Mouse (Mus musculus): ENCODE results near the gene Mpv17l2. TPM values are rescaled to one million over a fixed set of nuclear protein-coding genes. Genes with fewer than 3 reads are reported as not detected.

Gene Mpv17l2
- polyA plus RNA-seq, 1 experiment from 2014 or later: 35.7 TPM

GRCm38 (mm10) chr8:70772075-70772474, 11.3 kb upstream of the Mpv17l2 start:
- peaks cover 35% of the 10 kb centered on the region for H3K36me3 ChIP-seq (ENCODE audit: control insufficient read depth, insufficient read depth, low read length)

DNA sequence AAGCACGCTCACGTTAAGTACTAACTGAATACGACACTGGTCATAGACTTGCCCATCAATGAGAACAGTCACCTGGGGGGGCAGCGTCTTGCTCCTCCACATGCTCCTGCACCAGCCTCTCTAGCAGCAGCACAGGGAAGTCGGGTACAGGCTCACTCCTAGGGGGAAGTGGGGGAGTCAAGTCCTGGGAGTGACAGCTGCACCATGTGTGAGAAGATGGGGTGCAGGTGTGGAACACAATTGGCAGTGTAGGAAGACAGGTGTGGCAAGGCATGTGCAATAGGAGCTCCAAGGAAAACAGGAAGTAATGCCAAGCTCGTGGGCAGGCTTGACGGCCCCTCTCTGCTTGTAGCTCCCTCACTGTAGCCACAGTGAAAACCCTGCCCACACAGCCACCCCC, 10.5 kb upstream of the Mpv17l2 start:
- Histone ChIP-seq H3K9me3 (replicated peaks; ENCODE audit: control insufficient read depth, low read length, poor library complexity, severe bottlenecking) (no peaks in the 10 kb centered on the region), H3K27ac (ENCODE audit: low read length) (no peak overlapping the region), H3K9ac (ENCODE audit: low read depth, low read length) (no peak overlapping the region), H3K4me1 (ENCODE audit: control insufficient read depth, insufficient read depth, low read length) (peaks cover 36% of the 10 kb centered on the region), H3K4me2 (ENCODE audit: low read length) (no peak overlapping the region), H3K4me3 (ENCODE audit: low read depth, low read length) (no peak overlapping the region), H3K27me3 (ENCODE audit: control insufficient read depth, insufficient read depth, low read depth, low read length) (peaks cover 4% of the 10 kb centered on the region), H3K36me3 (ENCODE audit: control insufficient read depth, insufficient read depth, low read length) (peaks cover 35% of the 10 kb centered on the region)
- no peak for ATAC-seq
- 92% methylated on average over 7 of the region's 7 CpGs for WGBS

More at GRCm38 (mm10) chr8:70772075-70772474, 11.3 kb upstream of the Mpv17l2 start:
- Histone ChIP-seq H3K9ac (ENCODE audit: low read depth, low read length) (no peak overlapping the region), H3K4me3 (ENCODE audit: low read depth, low read length) (no peak overlapping the region), H3K4me2 (ENCODE audit: low read length) (no peak overlapping the region), H3K4me1 (ENCODE audit: control insufficient read depth, insufficient read depth, low read length) (peaks cover 30% of the 10 kb centered on the region), H3K9me3 (replicated peaks; ENCODE audit: control insufficient read depth, low read length, poor library complexity, severe bottlenecking) (no peaks in the 10 kb centered on the region), H3K27me3 (ENCODE audit: control insufficient read depth, insufficient read depth, low read depth, low read length) (peaks cover 4% of the 10 kb centered on the region), H3K27ac (ENCODE audit: low read length) (no peak overlapping the region)
- ATAC-seq: no peak
- 93% methylated on average over 13 of the region's 13 CpGs for WGBS

GRCm38 (mm10) chr8:70770748-70771147, 10.0 kb upstream of the Mpv17l2 start:
- H3K4me2 ChIP-seq (ENCODE audit: low read length): no peak overlapping the region
- WGBS: 96% methylated on average over 13 of the region's 13 CpGs
- H3K9me3 ChIP-seq (replicated peaks; ENCODE audit: control insufficient read depth, low read length, poor library complexity, severe bottlenecking): no peaks in the 10 kb centered on the region
- H3K27ac ChIP-seq (ENCODE audit: low read length): no peak overlapping the region
- peaks cover 39% of the 10 kb centered on the region for H3K4me1 ChIP-seq (ENCODE audit: control insufficient read depth, insufficient read depth, low read length)
- H3K36me3 ChIP-seq (ENCODE audit: control insufficient read depth, insufficient read depth, low read length): peaks cover 35% of the 10 kb centered on the region
- ATAC-seq: no peak
- H3K27me3 ChIP-seq (ENCODE audit: control insufficient read depth, insufficient read depth, low read depth, low read length): peaks cover 4% of the 10 kb centered on the region
- H3K9ac ChIP-seq (ENCODE audit: low read depth, low read length): no peak overlapping the region
- no peak overlapping the region for H3K4me3 ChIP-seq (ENCODE audit: low read depth, low read length)

GRCm38 (mm10) chr8:70769858-70770257, 9.1 kb upstream of the Mpv17l2 start:
- Histone ChIP-seq H3K4me2 (ENCODE audit: low read length) (no peak overlapping the region), H3K9ac (ENCODE audit: low read depth, low read length) (peak overlapping the region; percentile 25; the same call in 1 of the 2 replicates), H3K9me3 (replicated peaks; ENCODE audit: control insufficient read depth, low read length, poor library complexity, severe bottlenecking) (no peaks in the 10 kb centered on the region), H3K27me3 (ENCODE audit: control insufficient read depth, insufficient read depth, low read depth, low read length) (peaks cover 4% of the 10 kb centered on the region), H3K4me1 (ENCODE audit: control insufficient read depth, insufficient read depth, low read length) (peaks cover 31% of the 10 kb centered on the region), H3K36me3 (ENCODE audit: control insufficient read depth, insufficient read depth, low read length) (peaks cover 35% of the 10 kb centered on the region), H3K4me3 (ENCODE audit: low read depth, low read length) (no peak overlapping the region), H3K27ac (ENCODE audit: low read length) (no peak overlapping the region)
- no peak for ATAC-seq
- WGBS: 72% methylated on average over 12 of the region's 12 CpGs

- peaks cover 26% of the 10 kb centered on the region for H3K4me1 ChIP-seq (ENCODE audit: control insufficient read depth, insufficient read depth, low read length)
- H3K9me3 ChIP-seq (replicated peaks; ENCODE audit: control insufficient read depth, low read length, poor library complexity, severe bottlenecking): no peaks in the 10 kb centered on the region
- peaks cover 35% of the 10 kb centered on the region for H3K36me3 ChIP-seq (ENCODE audit: control insufficient read depth, insufficient read depth, low read length)
- H3K27me3 ChIP-seq (ENCODE audit: control insufficient read depth, insufficient read depth, low read depth, low read length): peaks cover 4% of the 10 kb centered on the region
- WGBS: 5% methylated on average over 26 of the region's 26 CpGs
- no peak overlapping the region for H3K27ac ChIP-seq (ENCODE audit: low read length)
- H3K9ac ChIP-seq (ENCODE audit: low read depth, low read length): no peak overlapping the region
- peak; percentile 73 for ATAC-seq
- H3K4me2 ChIP-seq (ENCODE audit: low read length): no peak overlapping the region
- no peak overlapping the region for H3K4me3 ChIP-seq (ENCODE audit: low read depth, low read length)
These were observed 8.6 kb upstream of the Mpv17l2 start for GRCm38 (mm10) chr8:70769359-70769758.

- no peaks in the 10 kb centered on the region for H3K9me3 ChIP-seq (replicated peaks; ENCODE audit: control insufficient read depth, low read length, poor library complexity, severe bottlenecking)
- H3K4me2 ChIP-seq (ENCODE audit: low read length): no peak overlapping the region
- 89% methylated on average over 16 of the region's 16 CpGs for WGBS
- peaks cover 35% of the 10 kb centered on the region for H3K36me3 ChIP-seq (ENCODE audit: control insufficient read depth, insufficient read depth, low read length)
- peaks cover 22% of the 10 kb centered on the region for H3K4me1 ChIP-seq (ENCODE audit: control insufficient read depth, insufficient read depth, low read length)
- peak; percentile 10; the same call in 1 of the 2 replicates for ATAC-seq
- no peak overlapping the region for H3K27ac ChIP-seq (ENCODE audit: low read length)
- peaks cover 4% of the 10 kb centered on the region for H3K27me3 ChIP-seq (ENCODE audit: control insufficient read depth, insufficient read depth, low read depth, low read length)
- no peak overlapping the region for H3K4me3 ChIP-seq (ENCODE audit: low read depth, low read length)
- H3K9ac ChIP-seq (ENCODE audit: low read depth, low read length): no peak overlapping the region
These were observed 8.2 kb upstream of the Mpv17l2 start for GRCm38 (mm10) chr8:70768956-70769355.

GRCm38 (mm10) chr8:70768231-70768776, 7.6 kb upstream of the Mpv17l2 start:
- no peak for ATAC-seq
- H3K27me3 ChIP-seq (ENCODE audit: control insufficient read depth, insufficient read depth, low read depth, low read length): peaks cover 4% of the 10 kb centered on the region
- no peak overlapping the region for H3K27ac ChIP-seq (ENCODE audit: low read length)
- H3K9me3 ChIP-seq (replicated peaks; ENCODE audit: control insufficient read depth, low read length, poor library complexity, severe bottlenecking): no peaks in the 10 kb centered on the region
- H3K4me3 ChIP-seq (ENCODE audit: low read depth, low read length): no peak overlapping the region
- H3K36me3 ChIP-seq (ENCODE audit: control insufficient read depth, insufficient read depth, low read length): peaks cover 35% of the 10 kb centered on the region
- no peak overlapping the region for H3K9ac ChIP-seq (ENCODE audit: low read depth, low read length)
- H3K4me2 ChIP-seq (ENCODE audit: low read length): no peak overlapping the region
- H3K4me1 ChIP-seq (ENCODE audit: control insufficient read depth, insufficient read depth, low read length): peaks cover 16% of the 10 kb centered on the region
- 95% methylated on average over 32 of the region's 32 CpGs for WGBS

GRCm38 (mm10) chr8:70767503-70767902, 6.8 kb upstream of the Mpv17l2 start:
- Histone ChIP-seq H3K36me3 (ENCODE audit: control insufficient read depth, insufficient read depth, low read length) (peaks cover 35% of the 10 kb centered on the region), H3K4me1 (ENCODE audit: control insufficient read depth, insufficient read depth, low read length) (peaks cover 11% of the 10 kb centered on the region), H3K4me2 (ENCODE audit: low read length) (no peak overlapping the region), H3K27ac (ENCODE audit: low read length) (no peak overlapping the region), H3K4me3 (ENCODE audit: low read depth, low read length) (no peak overlapping the region), H3K9ac (ENCODE audit: low read depth, low read length) (no peak overlapping the region), H3K27me3 (ENCODE audit: control insufficient read depth, insufficient read depth, low read depth, low read length) (peaks cover 4% of the 10 kb centered on the region), H3K9me3 (replicated peaks; ENCODE audit: control insufficient read depth, low read length, poor library complexity, severe bottlenecking) (no peaks in the 10 kb centered on the region)
- ATAC-seq: no peak
- WGBS: 77% methylated on average over 6 of the region's 6 CpGs

DNA sequence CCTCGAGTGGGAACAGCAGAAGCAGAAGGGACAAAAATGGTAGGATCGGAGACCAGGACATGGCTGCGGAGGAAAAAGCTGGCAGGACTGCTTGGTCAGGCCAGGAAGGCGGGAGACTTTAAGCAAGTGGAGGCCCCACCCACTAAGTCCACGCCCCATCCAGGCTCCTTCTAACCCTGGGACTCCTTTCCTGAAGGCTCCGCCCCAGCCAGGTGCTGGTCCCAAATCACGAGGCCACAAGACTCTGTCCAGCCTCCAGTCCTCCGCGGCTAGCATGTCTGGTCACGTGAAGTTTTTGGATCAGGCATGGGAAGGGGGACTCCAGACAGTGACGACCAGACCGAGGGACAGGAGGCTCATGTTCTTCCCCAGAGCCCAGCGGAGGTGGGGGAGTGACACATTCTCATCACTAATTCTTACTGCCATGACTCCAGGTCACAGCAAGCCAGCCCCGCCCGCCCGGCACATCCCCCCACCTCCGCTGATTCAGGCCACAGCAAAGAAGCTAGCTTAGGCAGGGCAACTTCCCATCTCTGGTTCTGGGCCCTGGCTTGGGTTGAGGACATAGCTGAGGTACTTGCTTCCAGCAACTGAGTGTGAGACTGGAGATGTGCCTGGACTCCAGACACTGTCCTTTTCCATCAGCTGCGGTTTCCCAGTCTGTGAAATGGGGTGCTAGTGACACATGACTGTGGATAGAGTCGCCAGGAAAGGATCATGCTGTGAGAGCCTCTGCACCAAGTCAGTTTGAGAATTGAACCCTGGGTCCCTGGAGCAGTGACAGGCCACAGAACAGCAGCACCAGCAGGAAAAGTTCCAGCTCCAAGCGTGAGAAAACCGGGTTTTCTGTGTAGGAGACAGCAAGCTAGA, 6.1 kb upstream of the Mpv17l2 start:
- 10% methylated on average over 21 of the region's 21 CpGs for WGBS
- ATAC-seq: no peak
- H3K27me3 ChIP-seq (ENCODE audit: control insufficient read depth, insufficient read depth, low read depth, low read length): peaks cover 4% of the 10 kb centered on the region
- H3K4me3 ChIP-seq (ENCODE audit: low read depth, low read length): peak overlapping the region; percentile 12; the same call in 1 of the 2 replicates
- peaks cover 11% of the 10 kb centered on the region for H3K4me1 ChIP-seq (ENCODE audit: control insufficient read depth, insufficient read depth, low read length)
- no peaks in the 10 kb centered on the region for H3K9me3 ChIP-seq (replicated peaks; ENCODE audit: control insufficient read depth, low read length, poor library complexity, severe bottlenecking)
- H3K36me3 ChIP-seq (ENCODE audit: control insufficient read depth, insufficient read depth, low read length): peaks cover 28% of the 10 kb centered on the region
- peak overlapping the region; percentile 48 for H3K4me2 ChIP-seq (ENCODE audit: low read length)
- H3K27ac ChIP-seq (ENCODE audit: low read length): no peak overlapping the region
- H3K9ac ChIP-seq (ENCODE audit: low read depth, low read length): peak overlapping the region; percentile 50

Measured in midbrain, embryonic 16.5 days (tissue).